Mouse (Mus musculus) mesoderm, embryonic 11.5 days (tissue): ENCODE results near the gene Timm8a2.

Experiments
- DNase-seq: peaks from one replicate; pipeline ENCODE4 v3.0.0-alpha.2; 2012; ENCODE audit warnings: low read depth, low spot score

The Timm8a2 gene

DNA sequence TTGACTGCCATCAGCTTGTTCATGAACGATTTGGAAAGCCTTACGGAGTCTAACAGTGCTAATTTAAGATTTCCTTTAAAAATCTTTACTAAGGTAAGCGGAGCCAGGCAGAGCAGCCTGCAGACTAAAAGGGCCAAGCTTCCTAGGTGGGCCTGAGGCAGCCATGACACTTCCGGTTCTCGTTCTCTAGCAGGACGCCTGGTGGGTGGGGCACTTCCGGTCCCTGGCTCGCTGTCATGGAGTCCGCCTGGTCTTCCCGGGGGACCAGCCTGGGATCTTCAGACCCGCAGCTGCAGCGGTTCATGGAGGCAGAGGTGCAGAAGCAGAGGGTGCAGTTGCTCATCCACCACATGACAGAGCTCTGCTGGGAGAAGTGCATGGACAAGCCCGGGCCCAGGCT, at the start of gene Timm8a2:
Timm8a2 (plus strand) TSS at position 224 of the 400 bp plus-strand sequence.
- DNase-seq, result no peak

DNA sequence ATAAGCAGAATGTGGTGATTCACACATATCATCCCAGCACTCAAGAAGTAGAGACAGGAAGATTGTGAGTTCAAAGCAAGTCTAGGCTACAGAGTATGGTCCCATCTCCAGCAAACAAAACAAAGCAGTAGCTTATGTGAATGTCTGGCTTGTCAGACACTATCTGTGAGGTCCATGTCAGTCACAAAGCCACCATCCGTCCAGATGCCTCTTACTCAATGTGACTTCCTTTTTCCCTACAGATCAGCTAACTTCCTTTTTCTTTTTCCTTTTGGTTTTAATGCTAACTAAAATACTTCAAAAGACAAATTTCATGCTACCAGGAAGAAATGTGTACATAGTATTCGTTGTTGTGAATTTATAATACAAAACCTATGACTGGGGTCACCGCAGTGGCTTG, 49.0 kb upstream of the Timm8a2 start:
- DNase-seq, result no peak

DNA sequence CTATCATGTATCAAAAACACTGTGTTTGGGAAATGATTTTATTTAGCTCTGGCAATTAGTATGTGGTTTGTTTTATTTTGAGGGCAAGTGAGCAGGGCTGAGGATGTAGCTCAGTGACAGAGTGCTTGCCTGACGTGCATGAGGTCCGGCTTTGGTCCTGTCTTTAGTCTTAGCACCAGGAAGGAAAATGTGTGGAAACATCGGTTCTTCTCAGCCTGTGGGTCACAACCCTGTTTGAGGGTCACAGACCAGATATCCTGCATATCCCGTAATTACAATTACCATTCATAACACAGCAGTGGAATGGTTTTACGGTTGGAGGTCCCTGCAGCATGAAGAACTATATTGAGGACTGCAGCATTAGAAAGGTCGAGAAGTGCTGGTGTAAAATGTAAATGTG, 48.4 kb upstream of the Timm8a2 start:
- no peak for DNase-seq

GRCm38 (mm10) chr14:121987287-121987686, 47.2 kb upstream of the Timm8a2 start:
- no peak for DNase-seq

DNA sequence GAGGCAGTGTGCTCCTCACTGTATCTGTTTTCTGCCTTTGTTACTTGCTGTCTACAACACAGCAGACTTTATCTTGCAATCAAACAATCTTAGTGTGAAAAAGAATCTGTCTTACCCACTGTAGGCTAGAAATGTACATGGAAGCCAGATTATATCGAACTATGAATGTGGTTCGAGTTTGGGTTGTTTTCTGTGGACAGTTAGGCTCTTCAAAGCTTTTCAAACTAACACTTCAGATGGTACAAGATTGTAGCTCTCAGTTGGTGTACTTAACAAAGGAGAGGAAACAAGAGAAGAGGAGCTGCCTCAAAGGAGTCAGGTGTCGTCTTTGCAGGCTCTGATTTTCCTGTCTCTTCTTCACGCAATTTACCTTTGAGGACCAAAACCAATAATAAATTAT, 46.8 kb upstream of the Timm8a2 start:
- no peak for DNase-seq

DNA sequence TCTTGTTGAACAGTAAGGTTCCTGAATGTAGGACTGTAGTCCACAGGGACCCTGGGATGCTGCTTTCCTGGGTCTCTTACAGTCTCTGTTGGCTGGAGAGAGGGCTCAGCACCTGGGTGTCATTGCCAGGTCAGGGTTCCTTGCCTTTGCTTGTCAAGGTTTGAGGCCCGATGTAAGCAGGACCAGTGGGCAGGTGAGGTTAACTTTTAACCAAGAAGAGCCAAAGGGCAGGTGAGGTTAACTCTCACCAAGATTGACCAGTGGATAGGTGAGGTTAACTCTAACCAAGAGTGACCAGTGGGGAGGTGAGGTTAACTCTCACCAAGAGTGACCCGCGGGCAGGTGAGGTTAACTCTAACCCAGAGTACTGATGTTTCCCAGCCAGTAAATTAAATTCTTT, 45.1 kb upstream of the Timm8a2 start:
- DNase-seq, result no peak

DNA sequence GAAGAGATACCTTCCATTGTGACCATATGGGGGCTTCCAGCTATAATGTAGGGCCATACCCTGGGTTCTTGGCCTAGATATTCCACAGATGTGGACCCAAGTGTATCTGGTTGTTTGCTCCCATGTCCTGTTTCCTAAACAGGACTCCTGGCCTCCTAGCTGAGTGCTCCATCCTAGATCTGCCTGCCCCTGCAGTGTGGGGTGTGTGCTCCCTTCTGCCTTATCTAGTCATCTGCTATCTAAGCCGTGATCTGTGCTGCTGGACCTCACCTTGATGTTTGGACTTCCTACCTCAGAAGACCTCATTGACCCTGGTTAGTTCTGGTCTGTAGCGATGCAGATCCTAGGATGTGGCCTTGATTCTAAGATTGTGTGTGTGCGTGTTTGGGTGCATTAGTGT, 44.6 kb upstream of the Timm8a2 start:
- no peak for DNase-seq

DNA sequence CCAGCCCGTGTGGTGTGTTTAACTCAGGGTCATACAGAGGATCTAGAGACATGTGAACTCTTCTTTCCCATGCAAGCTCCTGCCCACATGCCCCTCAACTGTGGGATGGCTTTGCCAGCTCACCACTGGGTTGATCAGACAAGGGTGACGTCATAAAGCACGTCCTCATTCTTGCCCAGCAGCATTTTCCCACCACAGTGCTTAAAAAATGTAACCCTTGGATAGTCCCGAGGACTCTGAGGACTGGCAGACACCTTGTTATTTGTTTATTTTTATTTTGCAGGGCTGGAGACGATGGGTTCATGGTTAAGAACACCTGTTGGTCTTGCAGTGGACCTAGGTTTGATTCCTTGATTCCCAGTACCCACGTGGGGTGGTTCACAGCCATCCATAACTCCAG, 43.6 kb upstream of the Timm8a2 start:
- DNase-seq, result no peak

GRCm38 (mm10) chr14:121991921-121992320, 42.6 kb upstream of the Timm8a2 start:
- no peak for DNase-seq

DNA sequence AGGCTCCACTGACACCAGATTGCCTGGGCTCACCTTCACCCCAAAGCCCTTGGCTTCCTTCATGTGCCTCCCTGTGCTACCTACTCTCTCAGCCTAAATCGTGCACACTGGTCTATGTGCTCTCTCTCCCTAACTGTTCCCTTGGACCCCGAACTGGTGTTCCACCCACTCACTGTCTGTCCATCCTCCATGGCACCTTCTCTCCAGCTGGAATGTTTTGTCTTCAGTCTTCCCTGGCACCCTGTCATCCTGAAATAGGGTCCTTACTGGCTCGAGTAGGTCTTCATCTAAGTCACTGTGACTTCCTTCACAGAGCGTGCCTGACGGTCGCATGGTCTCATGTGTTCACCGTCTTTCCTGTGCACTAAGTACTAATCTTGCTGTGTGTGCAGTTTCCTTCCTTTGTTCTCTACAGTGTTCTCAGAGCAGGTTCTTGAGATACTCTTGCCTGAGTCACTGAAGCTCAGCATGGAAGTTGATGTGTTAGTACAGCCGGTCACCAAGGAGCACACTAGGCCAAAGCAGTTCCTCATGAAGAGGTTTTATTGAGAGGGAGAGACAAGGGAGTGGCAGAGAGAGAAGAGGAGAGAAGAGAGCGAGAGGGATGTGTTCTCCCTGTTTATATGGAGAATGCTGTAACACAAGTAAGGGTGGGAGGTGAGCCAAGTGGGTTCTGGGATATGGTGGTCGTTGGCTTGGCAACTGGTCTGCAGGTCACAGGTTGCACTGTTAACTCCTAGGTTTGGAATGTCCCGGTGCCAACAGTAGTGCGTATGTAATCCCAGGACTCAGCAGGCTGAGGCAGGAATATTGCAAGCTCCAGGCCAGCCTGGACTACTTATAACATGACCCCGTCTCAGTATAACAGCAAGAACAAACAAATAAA, 41.8 kb upstream of the Timm8a2 start:
- DNase-seq, result no peak

DNA sequence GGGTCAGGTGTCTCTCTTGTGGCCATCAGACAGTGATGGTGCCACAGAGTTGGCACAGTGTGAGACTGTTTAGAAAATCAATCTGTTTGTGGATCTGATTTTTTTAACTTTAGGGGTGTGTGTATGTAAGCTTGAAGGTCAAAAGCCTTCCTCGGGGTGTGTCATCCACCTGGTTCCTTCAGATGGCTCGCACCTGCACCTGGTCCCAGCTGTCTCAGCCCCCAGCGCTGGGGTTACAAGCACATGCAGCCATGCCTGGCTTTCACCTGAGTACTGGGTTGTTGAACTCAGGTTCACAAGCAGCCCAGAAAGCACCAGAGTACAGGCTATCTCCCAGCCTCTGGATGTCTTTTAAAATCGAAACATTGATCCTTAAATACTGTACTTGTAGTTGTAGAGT, 40.9 kb upstream of the Timm8a2 start:
- no peak for DNase-seq

DNA sequence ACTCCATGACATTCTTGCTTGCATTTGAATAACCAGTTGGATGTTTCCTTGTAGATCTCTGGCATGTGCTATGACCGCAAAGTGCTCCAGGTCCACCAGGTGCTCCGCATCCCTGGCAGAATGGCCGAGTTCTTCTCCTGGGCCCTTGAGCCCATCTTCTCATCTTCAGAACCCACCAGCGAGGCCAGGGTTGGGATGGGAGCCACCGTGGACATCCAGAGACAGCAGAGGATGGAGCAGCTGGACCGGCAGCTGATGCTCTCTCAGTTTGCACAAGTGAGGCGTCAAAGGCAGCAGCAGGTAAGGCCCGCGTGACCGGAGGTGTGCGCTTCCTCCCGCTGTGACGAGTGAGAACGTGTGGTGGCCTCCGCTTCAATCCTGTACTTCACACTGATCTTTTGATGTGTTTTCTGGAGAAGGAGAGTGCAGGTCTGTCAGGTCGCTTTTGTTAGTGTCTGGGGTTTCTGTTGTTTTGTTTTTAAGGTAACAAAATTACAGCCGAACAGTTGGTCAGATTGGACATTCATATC, 40.2 kb upstream of the Timm8a2 start:
- DNase-seq, result no peak

GRCm38 (mm10) chr14:121994846-121995556, 39.5 kb upstream of the Timm8a2 start:
- DNase-seq, result no peak

GRCm38 (mm10) chr14:121995557-121995870, 39.0 kb upstream of the Timm8a2 start:
- no peak for DNase-seq

GRCm38 (mm10) chr14:121996786-121997185, 37.7 kb upstream of the Timm8a2 start:
- DNase-seq, result no peak

DNA sequence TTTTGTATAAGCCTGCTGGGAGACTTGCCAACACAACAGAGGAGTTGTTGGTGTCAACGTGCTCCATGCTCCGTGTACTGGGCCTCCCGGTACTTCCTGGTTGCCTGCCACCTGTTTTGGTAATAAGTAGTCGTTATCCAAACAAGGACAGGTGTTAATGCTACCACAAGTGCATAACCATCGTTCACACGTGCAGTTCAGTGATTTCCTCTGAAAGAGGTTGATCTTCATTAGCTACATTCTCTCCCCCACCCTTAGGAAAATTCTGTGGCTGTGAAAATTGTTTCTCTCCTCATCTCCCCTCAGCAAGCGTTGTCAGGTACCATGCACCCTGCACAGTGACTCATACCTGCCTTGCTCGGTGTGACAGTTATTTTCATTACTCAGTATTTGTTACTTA, 35.0 kb upstream of the Timm8a2 start:
- no peak for DNase-seq

GRCm38 (mm10) chr14:122000346-122001105, 33.9 kb upstream of the Timm8a2 start:
- no peak for DNase-seq

DNA sequence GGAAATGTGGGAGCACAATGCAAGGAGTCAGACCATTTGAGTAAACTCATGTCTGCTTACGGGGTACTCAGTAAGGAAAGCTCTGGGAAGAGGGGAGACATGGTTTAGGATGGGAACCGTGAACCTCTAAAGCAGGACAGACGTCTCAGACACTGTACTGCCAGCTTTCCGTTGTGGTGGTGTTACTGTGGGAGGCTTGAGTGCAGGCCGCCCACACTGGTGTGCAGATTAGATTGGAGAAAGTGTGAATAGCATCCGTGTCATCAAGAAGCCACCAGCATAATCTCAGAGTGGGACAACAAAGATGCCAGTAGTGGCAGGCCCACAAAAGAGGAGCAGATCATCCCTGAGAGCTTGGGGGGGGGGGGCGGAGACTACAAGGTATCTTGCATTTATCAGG, 32.2 kb upstream of the Timm8a2 start:
- DNase-seq, result no peak

DNA sequence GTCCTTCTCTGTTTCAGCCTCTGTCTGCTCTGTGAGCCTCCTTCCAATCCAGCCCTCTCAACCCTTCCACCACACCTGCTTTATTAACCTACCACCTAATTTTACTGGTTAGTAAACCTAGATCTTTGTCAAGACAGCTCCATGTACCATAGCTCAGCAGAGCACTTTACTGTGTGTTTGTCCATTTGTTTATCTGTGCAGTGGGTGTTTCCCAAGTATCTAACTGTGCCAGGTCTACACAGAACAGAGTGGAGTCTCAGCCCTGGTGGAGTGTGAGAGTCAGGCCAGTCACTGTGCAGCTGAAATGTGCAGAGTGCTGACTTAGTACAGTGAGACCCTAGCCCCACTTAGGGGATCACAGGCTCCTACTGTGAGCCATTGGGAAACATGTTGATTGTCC, 30.7 kb upstream of the Timm8a2 start:
- no peak for DNase-seq

GRCm38 (mm10) chr14:122008261-122008660, 26.2 kb upstream of the Timm8a2 start:
- DNase-seq, result no peak

- DNase-seq, result no peak
Measured at GRCm38 (mm10) chr14:122009502-122009901, 25.0 kb upstream of the Timm8a2 start.

DNA sequence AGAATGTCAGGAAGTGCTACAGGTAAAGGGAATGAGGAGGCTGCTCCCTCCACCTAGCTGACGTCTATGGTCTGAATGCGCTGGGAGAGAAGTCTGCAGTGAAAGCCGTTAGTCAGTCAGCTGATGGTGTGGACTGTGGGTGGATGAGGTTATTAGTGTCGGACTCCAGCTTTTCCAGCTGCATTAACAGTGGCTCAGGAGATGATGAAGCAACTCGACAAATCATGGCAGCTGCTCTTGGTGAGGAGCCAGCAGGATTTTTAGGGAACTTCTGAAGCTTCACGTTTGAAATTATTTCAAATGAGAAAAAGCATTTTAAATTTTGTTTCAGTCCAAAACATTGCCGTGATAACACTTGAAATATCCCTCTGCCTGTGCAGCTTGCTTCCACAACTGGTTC, 24.2 kb upstream of the Timm8a2 start:
- DNase-seq, result no peak
